Mouse (Mus musculus) spleen, postnatal 10 days (tissue): ENCODE measurements around the gene Dnajc21.

Experiments used
- DNase-seq, 2 experiments: peaks; one replicate each; pipeline ENCODE4 v3.0.0; 2021 to 2022; ENCODE audit warnings: low spot score in 2 of 2

Dnajc21 gene

GRCm38 (mm10) chr15:10436893-10437292, 33.4 kb downstream of the Dnajc21 start:
- DNase-seq: no peak

DNA sequence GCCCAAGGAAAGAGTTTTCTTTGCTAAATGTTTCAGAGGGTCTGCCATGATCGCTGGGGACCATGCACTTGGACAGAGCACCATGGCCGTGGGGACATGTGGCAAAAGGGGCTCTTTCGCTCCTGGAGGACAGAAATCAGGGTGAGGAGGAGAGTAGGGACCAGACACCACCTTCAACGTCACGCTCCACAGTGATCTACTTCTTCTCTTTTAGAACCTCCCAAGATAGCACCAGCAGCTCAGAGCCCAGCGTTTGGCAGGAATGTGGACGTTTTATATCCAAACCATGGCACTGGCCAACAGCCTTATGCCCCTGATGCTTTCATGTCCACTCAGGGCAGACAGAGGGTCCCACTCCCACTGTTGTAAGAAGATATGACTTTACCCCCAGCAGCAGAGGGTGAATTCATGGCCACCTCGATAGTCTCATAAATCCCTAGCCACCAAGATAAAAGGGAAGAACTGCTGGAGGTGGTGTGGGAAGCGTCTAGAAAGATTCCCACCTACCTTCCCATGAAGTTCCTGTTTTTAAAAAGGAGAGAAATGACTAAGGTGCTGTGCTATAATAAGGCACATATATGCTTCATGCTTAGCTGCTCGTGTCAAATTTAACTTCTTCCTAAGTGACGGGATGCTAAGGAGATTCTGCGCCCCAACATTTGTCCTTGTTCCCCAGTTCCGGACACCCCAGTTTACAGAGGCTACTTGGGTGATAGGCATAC, 43.6 kb downstream of the Dnajc21 start:
- no peak for DNase-seq

DNA sequence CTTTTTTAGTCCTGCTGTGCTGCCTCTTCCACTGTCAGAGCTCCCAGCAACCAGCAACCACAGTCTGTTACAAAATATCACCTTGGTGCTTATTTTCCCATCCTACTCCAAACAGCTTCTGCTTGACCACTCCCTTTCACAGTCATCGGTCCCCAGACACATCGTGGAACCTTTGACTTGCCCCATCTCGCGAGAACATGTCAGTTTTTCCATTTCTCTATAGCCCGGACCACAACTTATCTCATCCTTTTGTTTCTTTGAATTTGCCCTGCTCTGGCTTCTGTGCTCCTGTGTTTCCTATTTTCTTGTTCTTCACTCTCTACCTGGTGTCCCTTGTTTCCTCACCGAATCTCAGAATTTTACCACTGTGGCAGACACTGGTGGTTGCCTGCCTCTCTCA, 44.2 kb downstream of the Dnajc21 start:
- no peak for DNase-seq

DNA sequence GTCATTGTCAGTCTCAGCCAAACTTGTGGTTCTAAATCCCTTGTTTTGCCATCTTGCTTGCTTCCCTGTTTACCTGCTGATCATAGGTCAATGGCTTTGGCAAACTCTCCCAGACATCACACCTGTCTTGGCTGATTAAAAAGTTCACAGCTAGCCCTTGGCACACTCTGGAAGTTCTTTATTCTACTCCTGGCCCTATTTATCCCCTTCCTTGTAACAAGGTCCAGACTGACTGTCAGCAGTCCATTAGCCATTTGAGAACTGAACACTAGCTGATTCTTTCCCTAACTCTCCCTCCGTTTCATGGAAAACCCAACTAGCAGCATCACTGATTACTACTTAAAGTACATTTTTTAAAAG, 48.6 kb downstream of the Dnajc21 start:
- no peak for DNase-seq

DNA sequence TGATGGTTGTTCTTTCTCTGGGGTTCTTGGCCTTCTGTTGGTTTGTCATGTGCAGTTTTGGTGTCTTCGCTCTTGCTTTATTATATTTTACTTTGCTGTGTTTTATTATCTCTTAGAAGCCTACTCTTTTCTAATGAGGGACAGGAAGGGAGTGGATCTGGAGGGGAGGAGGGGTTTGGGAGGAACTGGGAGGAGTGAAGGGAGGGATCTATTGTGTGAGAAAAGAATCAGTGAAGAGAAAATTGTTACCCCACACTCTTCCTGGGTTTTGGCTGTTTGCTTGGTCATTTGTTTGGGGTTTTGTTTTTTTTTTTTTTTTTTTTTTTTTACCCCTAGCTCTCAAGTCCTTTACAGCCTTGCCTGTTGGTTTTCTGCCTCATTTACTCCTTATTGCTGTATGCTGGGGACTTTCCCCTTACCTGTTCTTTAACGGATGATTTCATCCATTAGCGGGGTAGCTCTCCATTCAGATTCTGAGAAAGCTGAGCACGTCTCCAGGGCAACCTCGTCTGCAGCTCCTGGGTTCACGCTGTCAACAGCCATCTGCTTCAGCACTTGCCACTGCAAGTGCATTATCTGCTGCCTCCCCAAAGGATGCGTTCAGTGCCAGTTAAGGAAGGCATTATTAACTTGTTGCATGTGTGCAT, 49.1 kb downstream of the Dnajc21 start:
- DNase-seq: no peak

DNA sequence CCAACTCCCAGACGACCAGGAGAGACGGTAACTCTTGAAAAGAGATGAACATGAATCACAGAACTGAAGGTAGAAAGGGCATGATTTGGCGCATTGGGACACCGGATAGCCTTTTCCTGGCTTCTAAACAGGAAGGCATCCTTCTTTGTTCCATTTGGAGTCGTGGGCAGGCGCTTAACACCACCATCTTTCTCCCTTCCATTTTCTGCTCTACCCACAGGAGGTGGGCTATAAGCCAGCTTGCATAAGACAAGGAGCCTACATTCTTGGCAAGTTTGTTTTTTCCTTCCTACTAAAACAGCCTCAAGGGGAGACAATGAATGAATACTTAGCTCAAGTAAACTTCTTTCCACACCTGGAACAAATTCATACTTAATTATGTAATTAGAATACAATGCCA, 56.7 kb downstream of the Dnajc21 start:
- DNase-seq: no peak

GRCm38 (mm10) chr15:10410881-10411280, 59.4 kb downstream of the Dnajc21 start:
- no peak for DNase-seq

GRCm38 (mm10) chr15:10409842-10410241, 60.5 kb downstream of the Dnajc21 start:
- no peak for DNase-seq

DNA sequence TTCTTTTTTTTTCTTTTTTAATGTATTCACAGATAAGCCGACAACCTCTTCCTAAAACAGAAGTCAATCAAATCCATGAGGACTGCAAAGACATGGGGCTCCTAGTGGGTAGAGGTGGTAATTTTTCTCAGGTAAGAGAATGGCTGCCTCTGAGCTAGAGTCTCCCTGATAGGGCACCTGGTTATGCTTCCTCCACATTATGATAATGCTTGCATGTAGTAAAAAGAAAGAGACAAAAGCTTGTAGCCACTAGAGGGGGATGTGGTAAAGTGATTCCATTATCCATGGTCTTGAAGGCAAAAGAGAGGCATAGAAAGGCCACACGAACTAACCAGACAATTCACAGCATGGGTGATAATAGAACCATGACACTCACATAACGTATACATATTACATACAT, 69.9 kb downstream of the Dnajc21 start:
- DNase-seq: no peak

GRCm38 (mm10) chr15:10399795-10400194, 70.5 kb downstream of the Dnajc21 start:
- no peak for DNase-seq
